Mouse (Mus musculus) macrophage (primary cell): ENCODE results near the gene Pcsk4. TPM values are rescaled to one million over a fixed set of nuclear protein-coding genes. Genes with fewer than 3 reads are reported as not detected.

ENCODE experiments used
- H3K27ac ChIP-seq: fragments of 350-480 bp; formaldehyde crosslinking; 2 replicates; pipeline ENCODE4 v1.9.0; 2021
- H3K36me3 ChIP-seq: fragments of 350-480 bp; formaldehyde crosslinking; 2 replicates; pipeline ENCODE4 v1.9.0; 2021; ENCODE audit errors: inconsistent target
- H3K4me3 ChIP-seq: fragments of 350-480 bp; formaldehyde crosslinking; 2 replicates; pipeline ENCODE4 v1.9.0; 2021; ENCODE audit errors: inconsistent target
- H3K79me2 ChIP-seq: fragments of 350-480 bp; formaldehyde crosslinking; 2 replicates; pipeline ENCODE4 v1.9.0; 2021; ENCODE audit errors: inconsistent target
- WGBS: methylation state at CpG from one replicate; pipeline ENCODE4 v1.1.7; 2026; ENCODE audit warnings: inconsistent platforms; ENCODE audit not compliant: missing documents; 5-methylcytosine and 5-hydroxymethylcytosine counted together
- polyA plus RNA-seq: library from polyadenylated mRNA; stranded (reverse); fragments of 250-400 nt; gene quantifications from 3 replicates; pipeline ENCODE4 v1.2.4, GENCODE M21; 2018; ENCODE audit warnings: inconsistent platforms

Gene Pcsk4
- polyA plus RNA-seq, 1 experiment from 2014 or later, result 0.36 TPM

DNA sequence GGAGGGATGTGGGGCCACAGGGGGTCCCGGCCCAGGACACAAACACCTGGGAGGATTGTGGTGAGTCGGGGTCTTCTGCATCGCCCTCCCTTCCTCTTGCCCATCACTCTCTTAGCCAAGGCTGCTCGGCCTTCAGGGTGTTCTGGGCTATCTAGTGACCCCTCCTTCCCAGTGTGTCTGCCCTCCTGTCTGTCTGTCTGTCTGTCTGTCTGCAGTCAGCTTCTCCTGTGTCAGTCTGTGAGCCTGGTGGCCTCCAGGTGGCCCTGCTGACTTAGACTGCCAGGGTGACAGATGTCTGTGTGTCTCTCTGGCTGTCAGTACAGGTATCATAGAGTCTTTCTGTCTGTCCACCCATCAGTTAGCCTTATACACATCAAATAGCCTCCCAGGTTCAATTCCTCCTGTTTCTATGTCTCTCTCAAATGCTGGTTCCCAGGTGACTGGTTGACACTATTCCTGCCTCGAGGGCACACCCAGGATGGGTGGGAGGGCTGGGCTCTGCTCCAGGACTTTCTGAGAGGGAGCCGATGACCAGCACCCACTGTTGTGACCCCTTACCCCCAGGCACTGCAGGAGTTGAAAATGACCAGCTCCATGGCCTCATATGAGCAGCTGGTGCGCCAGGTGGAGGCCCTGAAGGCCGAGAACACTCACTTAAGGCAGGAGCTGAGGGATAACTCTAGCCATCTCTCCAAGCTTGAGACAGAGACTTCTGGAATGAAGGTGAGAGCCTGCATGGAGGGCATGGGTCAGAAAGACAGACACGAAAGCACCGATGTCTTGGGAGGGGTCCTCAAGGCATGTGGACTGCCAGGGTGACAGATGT, 27.8 kb downstream of the Pcsk4 start:
- 83% methylated on average over 9 of the region's 10 CpGs for WGBS
- H3K79me2 ChIP-seq, result no peaks in the 10 kb centered on the region
- H3K4me3 ChIP-seq, result no peak overlapping the region
- no peak overlapping the region for H3K27ac ChIP-seq
- no peaks in the 10 kb centered on the region for H3K36me3 ChIP-seq

DNA sequence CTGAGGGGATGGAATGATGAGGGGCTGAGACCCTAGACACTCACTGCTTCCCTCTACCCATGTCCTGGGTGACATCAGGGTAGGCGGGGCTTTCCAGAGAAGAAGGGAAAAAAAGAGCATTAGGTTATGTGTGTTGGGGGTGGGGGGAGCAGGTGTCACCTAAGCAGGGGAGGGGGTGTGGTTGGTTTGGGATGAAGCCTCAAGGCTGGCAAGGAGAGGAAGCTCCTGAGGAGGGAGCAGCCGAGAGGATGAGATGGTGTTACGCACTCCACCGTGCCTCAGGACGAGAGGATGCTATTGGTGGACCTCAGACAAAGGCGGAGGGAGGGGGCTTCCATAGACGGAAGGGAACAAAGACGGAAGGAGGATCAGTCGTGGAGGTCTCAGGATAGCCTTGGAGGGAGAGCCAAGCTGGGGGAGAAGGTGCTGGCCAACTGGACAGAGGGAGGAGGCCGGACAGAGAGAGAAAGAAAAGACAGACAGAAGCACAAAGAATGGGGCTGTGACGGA, 28.6 kb downstream of the Pcsk4 start:
- Histone ChIP-seq H3K4me3 (no peak overlapping the region), H3K36me3 (no peaks in the 10 kb centered on the region), H3K79me2 (no peaks in the 10 kb centered on the region), H3K27ac (no peak overlapping the region)
- 73% methylated on average over 10 of the region's 11 CpGs for WGBS

DNA sequence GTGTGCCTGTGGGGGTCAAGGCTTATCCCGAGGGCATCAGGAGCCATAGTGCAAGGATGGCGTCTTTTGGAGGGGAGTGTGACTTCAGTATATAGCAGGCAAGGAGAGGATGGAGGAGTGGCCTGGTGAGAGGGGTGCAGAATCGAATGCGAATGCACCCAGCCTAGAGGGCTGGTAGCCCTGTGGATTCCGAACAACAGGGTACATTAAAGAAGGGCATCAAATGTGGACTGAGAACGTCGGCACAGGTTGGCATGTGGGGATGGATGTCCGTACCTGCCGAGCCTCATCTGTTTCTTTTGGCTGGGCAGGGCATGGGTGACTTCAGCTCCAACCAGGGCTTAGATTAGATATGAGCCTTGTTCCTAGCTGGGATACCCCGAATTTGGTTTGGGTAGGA, 29.5 kb downstream of the Pcsk4 start:
- no peaks in the 10 kb centered on the region for H3K79me2 ChIP-seq
- 56% methylated on average over 10 of the region's 10 CpGs for WGBS
- no peak overlapping the region for H3K27ac ChIP-seq

DNA sequence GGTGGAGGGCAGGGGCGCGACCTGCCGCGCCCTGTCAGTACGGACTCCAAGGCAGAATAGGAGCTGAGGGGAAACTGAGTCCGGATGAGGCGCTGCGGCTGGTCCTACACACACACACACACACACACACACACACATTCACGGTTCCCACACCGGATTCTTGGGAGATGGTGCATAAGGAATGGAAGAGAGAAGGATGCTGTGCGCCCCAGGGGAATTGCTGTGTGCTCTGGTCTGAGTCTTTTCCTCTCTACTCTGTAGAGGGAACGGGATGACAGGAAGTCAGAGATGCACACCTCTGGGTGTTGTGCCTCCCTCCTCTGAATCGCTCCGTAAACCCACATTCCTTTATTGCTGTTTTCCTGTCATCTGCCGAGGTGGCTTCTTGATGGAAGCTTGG, 30.0 kb downstream of the Pcsk4 start:
- no peak overlapping the region for H3K27ac ChIP-seq
- WGBS, result 24% methylated on average over 15 of the region's 15 CpGs
- H3K79me2 ChIP-seq, result no peaks in the 10 kb centered on the region
- H3K4me3 ChIP-seq, result no peak overlapping the region
- peaks cover 5% of the 10 kb centered on the region for H3K36me3 ChIP-seq

More for the DNA sequence above, 29.5 kb downstream of the Pcsk4 start:
- no peaks in the 10 kb centered on the region; the same call in 1 of the 2 replicates for H3K36me3 ChIP-seq
- no peak overlapping the region for H3K4me3 ChIP-seq

DNA sequence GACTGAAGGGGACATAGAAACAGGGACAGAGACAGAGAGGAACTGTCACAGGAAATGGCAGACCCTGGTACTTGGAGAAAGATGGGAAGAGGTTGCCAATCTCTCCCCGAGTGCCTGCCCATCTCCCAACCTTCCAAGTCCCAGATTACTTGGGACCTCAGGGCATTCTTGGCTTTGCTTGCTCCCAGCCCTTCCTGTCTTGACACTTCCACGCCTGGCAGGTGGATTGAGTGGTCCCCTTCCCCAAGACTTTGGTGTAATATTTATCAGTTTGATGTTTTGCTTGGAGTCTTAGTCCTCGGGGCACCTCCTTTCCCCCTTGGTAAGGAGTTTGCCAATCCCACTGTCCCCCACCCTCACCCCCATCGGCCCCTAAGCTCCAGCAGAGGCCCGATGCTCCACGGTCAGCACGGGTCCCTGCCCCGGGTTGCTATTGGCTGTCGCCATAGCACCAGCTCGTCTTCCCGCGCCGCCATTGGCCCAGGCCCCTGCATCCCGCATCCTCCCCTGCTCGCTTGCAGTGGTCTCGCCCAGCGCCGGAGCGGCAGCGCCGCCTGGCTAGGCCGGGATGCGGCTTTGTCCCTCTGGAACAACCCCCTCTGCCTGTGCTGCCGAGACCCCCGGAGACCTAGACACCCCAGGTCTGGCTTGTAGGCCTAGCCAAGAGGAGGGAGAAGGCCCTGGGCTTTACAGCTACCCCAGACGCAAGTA, 30.6 kb downstream of the Pcsk4 start:
- H3K36me3 ChIP-seq, result peaks cover 10% of the 10 kb centered on the region
- WGBS, result 14% methylated on average over 24 of the region's 26 CpGs
- no peak overlapping the region for H3K4me3 ChIP-seq
- H3K79me2 ChIP-seq, result peaks cover under 1% of the 10 kb centered on the region; the same call in 1 of the 2 replicates
- no peak overlapping the region for H3K27ac ChIP-seq

DNA sequence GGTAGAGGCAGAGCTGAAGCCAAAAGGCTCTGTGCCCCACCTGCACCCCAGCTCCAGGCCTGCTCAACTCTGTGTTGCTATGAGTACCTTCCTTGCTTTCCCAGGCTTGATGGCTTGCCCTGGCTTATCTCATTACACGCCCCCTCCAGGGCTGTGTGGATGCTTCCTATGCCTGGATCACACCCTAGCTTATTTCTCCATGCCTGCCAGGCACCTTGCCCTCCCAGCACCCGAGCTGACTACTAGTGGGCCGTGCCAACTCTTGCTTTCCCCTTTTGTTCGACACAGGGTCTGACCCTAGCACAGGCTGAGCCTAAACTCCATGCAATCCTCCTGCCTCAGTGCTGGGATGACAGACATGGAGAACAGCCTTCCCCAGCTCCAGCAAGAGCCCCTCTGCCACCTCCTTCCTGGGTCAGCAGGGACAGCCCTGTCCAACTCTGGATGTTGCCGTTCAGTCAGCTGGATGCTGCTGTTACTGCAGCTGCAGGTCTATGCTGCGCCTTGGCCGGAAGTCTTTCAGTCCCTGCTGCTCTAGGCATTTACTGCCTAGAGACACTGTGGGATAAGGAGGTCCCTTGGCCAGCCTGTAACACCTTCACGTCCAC, 31.7 kb downstream of the Pcsk4 start:
- 78% methylated on average over 8 of the region's 8 CpGs for WGBS
- Histone ChIP-seq H3K36me3 (peaks cover 10% of the 10 kb centered on the region), H3K79me2 (peaks cover 11% of the 10 kb centered on the region), H3K27ac (no peak overlapping the region), H3K4me3 (no peak overlapping the region)

DNA sequence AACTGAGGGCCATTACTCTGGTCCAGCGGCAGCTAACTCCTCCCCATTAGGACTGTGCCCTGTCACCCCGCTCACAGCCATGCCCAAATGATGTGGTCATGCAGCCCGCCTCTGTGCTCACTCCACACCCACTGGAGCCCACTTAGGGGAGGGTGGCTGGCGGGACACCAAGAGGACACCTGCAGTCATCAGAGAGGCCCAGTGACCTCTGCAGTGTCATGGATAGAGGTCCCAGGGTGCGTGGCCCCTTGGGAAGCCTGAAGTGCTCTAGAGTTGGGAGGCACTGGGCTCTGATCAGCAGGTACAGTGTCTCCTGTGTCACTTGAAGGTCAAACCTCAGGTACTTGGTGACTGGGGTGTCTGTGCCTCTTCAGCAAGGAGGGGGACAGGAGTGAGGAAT, 32.5 kb downstream of the Pcsk4 start:
- no peak overlapping the region for H3K4me3 ChIP-seq
- peaks cover 10% of the 10 kb centered on the region for H3K36me3 ChIP-seq
- H3K27ac ChIP-seq, result no peak overlapping the region
- peaks cover 13% of the 10 kb centered on the region for H3K79me2 ChIP-seq
- WGBS, result 90% methylated on average over 5 of the region's 5 CpGs

DNA sequence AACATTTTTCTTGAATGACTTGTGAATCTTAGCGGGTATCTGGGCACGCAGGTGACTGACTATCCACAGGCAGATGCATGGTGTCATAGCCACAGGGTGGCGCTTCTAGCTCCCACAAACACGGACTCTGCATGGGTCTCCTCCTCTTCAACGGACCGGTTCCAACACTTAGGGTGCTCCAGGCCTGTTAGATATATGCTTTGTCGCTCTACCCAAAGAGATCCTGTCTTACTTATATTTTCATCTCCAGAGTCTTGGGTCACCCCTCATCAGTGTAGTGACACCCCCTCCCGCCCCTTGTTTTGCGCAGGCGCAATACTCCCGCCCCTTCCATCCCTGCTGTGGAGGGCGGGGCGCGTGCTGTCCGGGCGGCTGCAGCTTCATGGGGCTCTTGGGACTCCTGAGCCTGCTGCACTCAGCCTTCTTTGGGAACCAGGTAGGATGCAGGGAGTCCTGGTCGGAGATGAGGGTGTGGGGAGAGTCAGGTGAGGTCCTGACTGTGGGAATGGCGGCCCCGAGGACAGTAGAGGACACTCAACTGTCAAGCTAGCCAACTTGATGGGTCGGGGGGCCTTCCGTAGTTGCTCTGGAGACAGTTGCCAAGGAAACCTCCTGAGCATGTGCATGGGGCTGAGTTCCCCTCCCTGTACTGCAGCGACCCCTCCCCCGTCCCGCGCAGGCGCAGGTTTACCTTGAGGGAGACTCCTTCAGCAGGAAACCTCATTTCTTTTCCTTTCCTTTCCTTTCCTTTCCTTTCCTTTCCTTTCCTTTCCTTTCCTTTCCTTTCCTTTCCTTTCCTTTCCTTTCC, 33.5 kb downstream of the Pcsk4 start, which contains the start of gene Apc2:
Gene Apc2, plus strand, starts transcription at position 360 of the 808 bp plus-strand sequence.
- H3K36me3 ChIP-seq, result peaks cover 10% of the 10 kb centered on the region
- no peak within 1 kb of the TSS for H3K27ac ChIP-seq
- peaks cover 13% of the 10 kb centered on the region for H3K79me2 ChIP-seq
- 9% methylated on average over 23 of the region's 26 CpGs for WGBS
- H3K4me3 ChIP-seq, result no peak within 1 kb of the TSS; the same call in 1 of the 2 replicates

DNA sequence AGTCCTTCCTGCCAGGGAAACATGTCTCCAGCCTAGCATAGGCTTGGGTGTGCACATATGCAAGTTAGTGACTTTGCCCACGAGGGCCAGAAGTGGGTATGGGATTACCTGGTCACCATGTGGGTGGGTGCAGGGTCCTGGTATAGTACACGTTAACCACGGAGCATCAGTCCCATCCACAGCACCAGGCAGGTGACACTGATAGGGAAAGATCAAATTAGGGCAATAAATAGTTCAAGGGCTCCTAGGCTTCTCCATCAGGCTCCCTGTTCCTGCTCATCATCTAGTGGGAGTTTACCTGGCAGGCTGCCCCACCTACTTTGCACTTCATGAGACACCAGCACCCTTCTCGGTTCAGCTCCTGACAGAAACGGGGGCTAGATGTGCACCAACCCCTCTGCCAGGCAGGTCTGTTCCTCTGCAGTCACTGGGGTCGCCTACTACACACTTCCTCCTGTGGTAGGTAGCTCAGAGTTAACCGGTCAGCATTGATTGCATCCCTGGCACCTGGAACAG, 34.5 kb downstream of the Pcsk4 start:
- H3K36me3 ChIP-seq, result peaks cover 10% of the 10 kb centered on the region
- H3K79me2 ChIP-seq, result peaks cover 13% of the 10 kb centered on the region
- no peak overlapping the region for H3K4me3 ChIP-seq
- H3K27ac ChIP-seq, result no peak overlapping the region
- WGBS, result 78% methylated on average over 7 of the region's 7 CpGs

DNA sequence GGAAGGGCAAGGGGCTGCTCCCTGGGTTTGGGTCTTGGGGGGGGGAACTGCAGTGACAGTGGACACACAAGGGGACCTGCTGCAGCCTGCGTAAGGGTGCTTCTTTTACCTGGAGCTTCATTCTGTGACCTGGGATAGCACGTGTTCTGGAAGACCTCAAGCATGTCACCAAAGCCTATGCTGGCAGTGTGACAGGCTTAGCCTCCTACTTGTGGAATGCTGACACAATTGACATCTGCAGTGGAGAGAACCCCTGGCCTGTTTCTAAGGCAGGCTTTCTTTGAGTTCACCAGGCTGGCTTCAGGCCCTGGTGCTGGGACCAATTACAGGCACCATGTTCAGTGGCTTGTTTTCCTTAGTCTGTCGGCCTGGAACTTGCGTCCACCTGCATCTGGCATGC, 35.0 kb downstream of the Pcsk4 start:
- Histone ChIP-seq H3K4me3 (no peak overlapping the region), H3K27ac (no peak overlapping the region)

DNA sequence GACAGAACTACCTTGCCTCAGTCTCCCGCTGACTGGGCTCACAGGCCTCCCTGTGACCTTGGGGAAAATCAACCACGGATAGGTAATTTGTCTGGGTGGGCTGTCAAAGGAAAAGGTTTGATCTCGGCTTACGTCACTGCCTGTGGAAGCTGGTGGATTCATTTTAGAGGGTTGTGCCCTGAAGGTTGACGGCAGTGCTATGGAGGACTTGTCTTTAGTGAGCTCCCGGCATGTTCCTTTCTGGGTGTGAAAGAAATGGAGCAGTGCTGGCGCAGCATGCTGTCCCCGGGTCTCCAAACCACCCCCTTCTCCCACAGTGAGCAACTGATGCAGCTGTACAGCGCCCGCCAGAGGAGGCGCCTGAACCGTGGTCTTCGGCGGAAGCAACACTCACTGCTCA, 36.0 kb downstream of the Pcsk4 start:
- Histone ChIP-seq H3K36me3 (peaks cover 10% of the 10 kb centered on the region), H3K79me2 (peaks cover 13% of the 10 kb centered on the region), H3K27ac (peak overlapping the region; percentile 72), H3K4me3 (peak overlapping the region; percentile 95)
- WGBS, result 20% methylated on average over 14 of the region's 14 CpGs

More for the DNA sequence above, 35.0 kb downstream of the Pcsk4 start:
- 95% methylated on average over 4 of the region's 4 CpGs for WGBS
- Histone ChIP-seq H3K79me2 (peaks cover 13% of the 10 kb centered on the region), H3K36me3 (peaks cover 10% of the 10 kb centered on the region)

DNA sequence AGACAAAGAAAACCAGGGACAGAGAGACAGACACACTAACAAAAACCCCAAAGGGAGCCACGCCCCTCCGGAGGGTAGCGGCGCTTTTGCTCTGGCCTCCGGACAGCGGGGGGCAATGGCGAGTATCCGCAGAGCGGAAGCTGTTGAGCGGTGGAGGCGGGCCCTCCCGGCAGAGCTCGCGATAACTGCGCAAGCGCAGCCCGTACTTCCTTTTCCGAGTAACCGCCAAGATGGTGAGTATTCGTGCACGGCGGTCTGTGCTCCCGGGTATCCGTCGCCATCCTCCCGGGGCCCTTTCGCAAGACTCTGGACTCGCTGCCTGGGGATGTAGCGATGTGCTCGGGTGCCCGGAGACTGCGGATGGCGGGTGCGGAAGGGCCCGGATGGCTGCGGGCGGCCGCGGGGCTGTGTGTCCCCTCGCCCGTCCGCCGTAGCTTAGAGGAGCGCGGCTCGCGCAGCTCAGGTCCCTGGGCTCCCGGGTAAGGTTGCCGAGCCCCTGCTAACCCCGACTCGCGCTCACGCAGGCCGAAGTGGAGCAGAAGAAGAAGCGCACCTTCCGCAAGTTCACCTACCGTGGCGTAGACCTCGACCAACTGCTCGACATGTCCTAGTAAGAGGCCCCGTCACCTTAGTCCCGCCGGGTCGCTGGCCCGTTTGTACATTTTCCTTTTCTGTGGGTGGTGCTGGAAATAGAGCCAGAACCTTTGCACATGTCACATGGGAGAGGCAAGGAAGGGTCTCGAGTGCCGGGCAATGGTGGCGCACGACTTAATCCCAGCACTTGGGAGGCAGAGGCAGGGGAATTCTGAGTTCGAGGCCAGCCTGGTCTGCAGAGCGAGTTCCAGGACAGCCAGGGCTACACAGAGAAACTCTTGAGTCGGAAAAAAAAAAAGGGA, 36.8 kb downstream of the Pcsk4 start, which contains the start of gene Rps15:
Gene Rps15, plus strand, starts transcription at position 203 of the 896 bp plus-strand sequence.
- under 1% methylated on average over 72 of the region's 72 CpGs for WGBS
- H3K4me3 ChIP-seq, result peak within 1 kb of the TSS; percentile 95
- H3K27ac ChIP-seq, result peak within 1 kb of the TSS; percentile 72
- H3K79me2 ChIP-seq, result peaks cover 13% of the 10 kb centered on the region
- peaks cover 10% of the 10 kb centered on the region for H3K36me3 ChIP-seq

DNA sequence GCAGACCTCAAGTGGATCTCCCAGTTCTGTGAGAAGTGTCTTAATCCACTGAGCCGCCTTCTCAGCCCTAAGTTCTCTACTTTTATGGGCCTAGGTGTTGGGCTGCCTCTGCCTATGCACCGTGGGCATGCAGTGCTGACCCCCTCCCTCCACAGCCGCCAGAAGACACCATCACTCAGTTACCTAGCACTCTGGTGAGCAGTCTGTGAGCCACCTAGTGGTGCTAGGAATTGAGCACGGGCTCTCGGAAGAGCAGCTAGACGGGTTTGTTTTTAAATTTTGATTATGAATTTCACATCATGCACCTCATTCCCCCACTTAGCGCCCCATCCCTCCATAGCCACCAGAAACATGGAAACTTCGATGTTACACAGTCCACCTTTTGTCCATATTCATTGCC, 40.6 kb downstream of the Pcsk4 start:
- 74% methylated on average over 8 of the region's 8 CpGs for WGBS
- no peak overlapping the region for H3K4me3 ChIP-seq
- peaks cover 25% of the 10 kb centered on the region for H3K36me3 ChIP-seq
- peaks cover 12% of the 10 kb centered on the region for H3K79me2 ChIP-seq
- H3K27ac ChIP-seq, result no peak overlapping the region
